Mouse (Mus musculus) induced T-regulatory cell, adult 2 months (primary cell): Measurements from ENCODE around the gene Hbp1.

Experiments used
- DNase-seq: peaks from one replicate; pipeline ENCODE4 v3.0.0-alpha.2; 2012; ENCODE audit warnings: low read depth

The Hbp1 gene

GRCm38 (mm10) chr12:31905696-31906551, 44.4 kb downstream of the Hbp1 start:
- no peak for DNase-seq

DNA sequence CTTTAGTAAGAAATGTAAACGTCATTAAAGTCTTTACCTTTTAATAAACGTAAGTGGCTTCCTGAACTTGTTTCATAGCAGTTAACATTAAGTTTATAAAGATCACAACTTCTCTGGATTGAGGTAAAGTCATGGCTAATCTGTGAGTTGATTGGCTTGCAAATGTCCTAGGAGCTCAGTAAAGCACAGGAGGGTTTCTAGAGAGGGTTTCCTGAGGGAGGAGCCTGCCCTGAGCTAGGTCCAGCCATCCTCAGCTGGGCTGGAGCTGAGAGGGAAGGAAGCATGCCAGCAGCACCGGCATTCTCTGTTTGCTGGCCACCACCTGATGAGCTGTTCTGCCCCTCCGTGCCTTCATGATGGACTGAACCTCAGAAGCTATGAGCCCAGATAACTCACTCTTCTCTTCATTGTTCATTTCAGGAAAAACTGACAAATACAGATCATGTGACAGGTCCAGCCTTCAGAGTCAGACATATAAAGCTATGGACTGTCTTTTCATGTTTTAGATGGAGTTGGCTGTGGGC, 49.9 kb downstream of the Hbp1 start:
- DNase-seq = no peak

DNA sequence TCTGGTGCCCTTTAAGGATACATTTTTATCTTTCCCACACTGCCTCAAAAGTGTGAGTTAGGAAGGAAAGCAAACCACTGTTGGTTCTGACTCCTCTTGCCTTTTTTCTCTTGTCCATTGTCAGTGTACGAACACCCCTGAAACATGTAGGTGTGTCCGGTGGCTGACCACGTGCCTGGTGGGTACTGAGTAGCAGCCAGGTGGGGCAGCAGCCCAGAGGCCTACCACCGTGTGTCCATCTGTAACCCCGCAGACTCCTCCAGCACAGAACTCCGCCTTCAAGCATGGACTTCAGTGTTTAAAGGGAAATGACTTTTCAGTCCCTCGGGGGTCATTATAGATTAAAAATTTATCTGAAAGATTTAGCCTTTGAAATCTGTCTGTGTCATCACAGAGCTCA, 52.9 kb downstream of the Hbp1 start:
- DNase-seq = no peak

GRCm38 (mm10) chr12:31896986-31897385, 53.3 kb downstream of the Hbp1 start:
- DNase-seq = no peak

GRCm38 (mm10) chr12:31896295-31896694, 54.0 kb downstream of the Hbp1 start:
- DNase-seq = no peak

DNA sequence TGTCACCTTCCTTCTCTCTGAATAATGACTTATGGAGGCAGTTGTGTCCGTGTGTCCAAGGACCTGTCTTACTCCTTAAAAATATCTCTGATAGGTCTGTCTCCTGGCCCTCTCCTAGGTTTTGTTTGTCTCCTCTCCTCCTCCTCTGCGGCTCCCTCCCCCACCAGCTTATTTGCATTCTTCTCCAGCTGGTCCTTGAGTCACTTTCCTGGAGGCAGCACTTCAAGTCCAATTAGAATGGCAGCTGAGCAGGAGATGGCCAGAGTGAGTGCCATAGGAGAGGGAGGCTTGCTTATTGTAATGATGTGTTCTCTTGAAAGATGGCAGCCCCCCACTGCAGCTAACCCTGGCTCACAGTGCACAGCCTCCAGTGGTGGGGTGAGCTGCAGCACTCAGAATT, 54.4 kb downstream of the Hbp1 start:
- DNase-seq = no peak

GRCm38 (mm10) chr12:31895095-31895734, 55.1 kb downstream of the Hbp1 start:
- no peak for DNase-seq

DNA sequence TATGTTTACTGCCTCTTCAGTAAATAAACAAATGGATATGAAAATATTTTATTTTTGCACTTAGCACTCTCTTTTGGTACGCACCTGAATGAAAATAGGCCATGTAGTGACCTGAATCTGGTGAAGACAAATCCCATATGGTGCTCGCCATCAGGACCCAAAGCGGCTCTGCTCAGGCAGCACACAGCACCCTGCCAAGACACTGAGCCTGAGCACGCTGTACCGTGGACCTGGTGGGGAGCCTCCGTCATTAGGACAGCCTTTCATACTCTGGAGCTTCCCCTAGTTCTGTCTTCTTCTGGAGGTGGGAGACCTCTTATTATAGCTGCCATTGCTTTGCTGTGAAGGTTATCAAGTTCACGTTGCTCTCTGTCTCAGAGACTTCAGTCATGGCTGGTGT, 57.6 kb downstream of the Hbp1 start:
- no peak for DNase-seq

DNA sequence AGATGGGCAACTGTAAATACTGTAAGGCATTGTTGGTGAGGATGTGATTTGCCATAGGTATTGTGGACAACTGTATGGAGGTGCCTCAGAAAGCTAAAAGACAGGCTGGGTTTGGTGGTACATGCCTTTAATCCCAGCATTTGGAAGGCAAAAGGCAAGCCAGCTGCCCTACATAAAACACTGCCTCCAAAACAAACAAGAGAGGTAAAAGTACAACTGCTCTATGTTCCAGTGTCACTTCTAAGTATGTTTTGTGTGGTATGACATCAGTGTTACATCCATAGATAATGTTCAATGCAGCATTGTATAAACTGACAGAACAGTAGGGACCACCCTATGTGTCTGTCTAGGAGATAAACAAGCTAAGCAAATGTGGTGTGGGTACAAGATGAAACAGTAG, 58.3 kb downstream of the Hbp1 start:
- DNase-seq = no peak

DNA sequence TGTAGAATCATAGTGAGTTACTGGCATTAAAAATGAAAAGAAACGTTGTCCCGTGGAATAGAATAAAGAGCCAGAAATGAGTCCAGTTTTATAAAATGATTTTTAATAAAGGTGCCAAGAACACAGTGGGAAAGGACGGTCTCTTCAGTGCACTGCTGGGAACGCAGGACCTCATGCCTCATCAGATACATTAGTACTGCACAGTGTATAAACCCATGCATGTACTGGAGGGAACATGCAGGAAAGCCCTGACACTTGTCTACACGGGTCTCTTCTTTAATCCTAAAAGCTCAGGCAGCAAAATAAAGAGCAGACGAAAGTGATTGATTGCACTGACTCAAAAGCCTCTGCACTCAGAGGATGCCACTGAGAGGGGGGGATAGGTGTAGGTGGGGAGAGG, 59.6 kb downstream of the Hbp1 start:
- no peak for DNase-seq

DNA sequence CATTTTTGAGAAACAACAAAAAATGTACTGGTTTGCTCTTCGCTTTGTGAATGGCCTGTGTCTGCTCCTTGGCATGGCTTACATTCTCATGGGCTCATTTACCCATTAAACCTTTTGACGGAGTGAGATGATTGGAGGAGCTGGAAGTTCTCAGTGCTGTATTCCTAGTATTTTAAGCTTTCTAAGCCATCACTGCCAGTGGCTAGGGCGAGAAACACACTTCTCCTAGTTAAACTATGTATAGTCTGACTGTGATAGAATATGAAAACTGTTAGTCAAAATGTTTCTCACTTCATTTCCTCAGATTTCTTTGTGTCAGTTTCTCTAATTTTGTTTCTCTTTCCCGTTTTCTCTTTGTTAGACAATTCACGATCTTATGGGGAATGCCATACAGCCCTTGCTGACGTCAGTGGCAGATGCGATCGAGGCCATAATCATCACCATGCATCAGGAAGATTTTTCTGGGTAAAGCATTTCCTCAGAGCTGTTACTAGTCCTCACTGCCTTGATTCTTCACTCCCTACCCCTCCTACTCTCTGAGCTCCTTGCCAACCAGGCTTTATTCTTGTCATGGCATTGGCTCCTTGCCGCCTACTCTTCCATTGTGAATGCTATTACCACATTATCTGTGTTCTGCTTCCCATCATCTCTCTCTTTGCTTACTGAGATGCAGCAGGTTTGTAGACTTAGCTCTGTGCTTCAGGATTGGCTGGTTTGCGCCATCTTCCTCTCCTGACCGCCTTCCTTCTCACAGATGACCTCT, 64.3 kb downstream of the Hbp1 start:
- DNase-seq = no peak

DNA sequence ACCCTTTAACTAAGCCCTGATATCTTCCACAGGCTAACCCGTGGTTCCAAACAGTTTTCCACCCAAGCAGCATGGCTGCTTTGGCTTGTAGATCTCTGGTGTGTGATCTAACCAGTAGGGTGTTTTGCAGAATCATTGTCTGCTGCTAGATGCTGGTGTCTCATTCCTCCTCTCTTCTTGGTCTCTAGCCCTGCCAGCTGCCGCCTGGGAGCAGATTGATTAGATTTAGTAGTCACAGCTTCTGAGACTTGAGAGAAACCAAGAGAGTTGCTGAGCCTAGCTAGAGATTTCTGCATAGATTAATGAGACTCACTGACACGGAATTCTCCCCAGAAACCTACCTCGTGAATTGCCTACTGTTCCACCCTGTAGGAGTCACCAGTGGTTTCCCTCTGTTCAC, 65.3 kb downstream of the Hbp1 start:
- no peak for DNase-seq

- DNase-seq = no peak
These were observed 66.0 kb downstream of the Hbp1 start for GRCm38 (mm10) chr12:31884365-31884764.

- DNase-seq = no peak
These were observed 67.6 kb downstream of the Hbp1 start for GRCm38 (mm10) chr12:31882736-31883135.

GRCm38 (mm10) chr12:31876775-31877174, 73.6 kb downstream of the Hbp1 start:
- no peak for DNase-seq
